Mouse (Mus musculus) lung, embryonic 16.5 days (tissue): ENCODE results near the gene Rbfox2. TPM values are rescaled to one million over a fixed set of nuclear protein-coding genes. Genes with fewer than 3 reads are reported as not detected.

Experiments
- ATAC-seq: fragments of 200-750 bp; cut with Nextera tagmentation; 2 replicates; pipeline ENCODE4 v1.8.0; 2017; ENCODE audit warnings: low read depth, mild to moderate bottlenecking, moderate library complexity
- H3K27ac ChIP-seq: fragments of 300-500 bp; sonication (generic); 2 replicates; pipeline ENCODE4 v1.5.1; 2014; ENCODE audit warnings: mild to moderate bottlenecking, control low read depth, low read length
- H3K27me3 ChIP-seq: fragments of 300-500 bp; sonication (generic); 2 replicates; pipeline ENCODE4 v1.6.1; 2014; ENCODE audit warnings: low read depth, low read length, mixed read lengths; ENCODE audit not compliant: control insufficient read depth, insufficient read depth
- H3K36me3 ChIP-seq: fragments of 300-500 bp; sonication (generic); 2 replicates; pipeline ENCODE4 v1.6.1; 2014; ENCODE audit warnings: low read length; ENCODE audit not compliant: control insufficient read depth, insufficient read depth
- H3K4me1 ChIP-seq: fragments of 300-500 bp; sonication (generic); replicated peaks from 2 replicates; pipeline ENCODE4 v1.6.1; 2014; ENCODE audit warnings: low read length, mixed read lengths; ENCODE audit not compliant: control insufficient read depth, insufficient read depth
- H3K4me2 ChIP-seq: fragments of 300-500 bp; sonication (generic); 2 replicates; pipeline ENCODE4 v1.6.1; 2014; ENCODE audit warnings: low read depth, low read length, control low read depth
- H3K4me3 ChIP-seq: fragments of 300-500 bp; sonication (generic); 2 replicates; pipeline ENCODE4 v1.5.1; 2014; ENCODE audit warnings: mild to moderate bottlenecking, low read length, control low read depth
- H3K9ac ChIP-seq: fragments of 300-500 bp; sonication (generic); 2 replicates; pipeline ENCODE4 v1.6.1; 2014; ENCODE audit warnings: low read length, control low read depth
- H3K9me3 ChIP-seq: fragments of 300-500 bp; sonication (generic); 2 replicates; pipeline ENCODE4 v1.6.1; 2016; ENCODE audit warnings: low read length; ENCODE audit not compliant: control insufficient read depth
- WGBS: fragments of 180-500 bp; shearing (Covaris S2); extraction: QIAGEN DNeasy Blood & Tissue Kit; methylation state at CpG from one replicate; pipeline ENCODE4 v1.1.7; 2014; 5-methylcytosine and 5-hydroxymethylcytosine counted together
- polyA plus RNA-seq: library from polyadenylated mRNA; unstranded; fragments of >200 nt; fragmentation: Nextera tagmentation; extraction: Ambion mirVana; gene quantifications from 2 replicates; pipeline ENCODE4 v1.2.1, GENCODE M21; 2015

The Rbfox2 gene
- polyA plus RNA-seq, 1 experiment from 2014 or later, result 41.9 TPM

DNA sequence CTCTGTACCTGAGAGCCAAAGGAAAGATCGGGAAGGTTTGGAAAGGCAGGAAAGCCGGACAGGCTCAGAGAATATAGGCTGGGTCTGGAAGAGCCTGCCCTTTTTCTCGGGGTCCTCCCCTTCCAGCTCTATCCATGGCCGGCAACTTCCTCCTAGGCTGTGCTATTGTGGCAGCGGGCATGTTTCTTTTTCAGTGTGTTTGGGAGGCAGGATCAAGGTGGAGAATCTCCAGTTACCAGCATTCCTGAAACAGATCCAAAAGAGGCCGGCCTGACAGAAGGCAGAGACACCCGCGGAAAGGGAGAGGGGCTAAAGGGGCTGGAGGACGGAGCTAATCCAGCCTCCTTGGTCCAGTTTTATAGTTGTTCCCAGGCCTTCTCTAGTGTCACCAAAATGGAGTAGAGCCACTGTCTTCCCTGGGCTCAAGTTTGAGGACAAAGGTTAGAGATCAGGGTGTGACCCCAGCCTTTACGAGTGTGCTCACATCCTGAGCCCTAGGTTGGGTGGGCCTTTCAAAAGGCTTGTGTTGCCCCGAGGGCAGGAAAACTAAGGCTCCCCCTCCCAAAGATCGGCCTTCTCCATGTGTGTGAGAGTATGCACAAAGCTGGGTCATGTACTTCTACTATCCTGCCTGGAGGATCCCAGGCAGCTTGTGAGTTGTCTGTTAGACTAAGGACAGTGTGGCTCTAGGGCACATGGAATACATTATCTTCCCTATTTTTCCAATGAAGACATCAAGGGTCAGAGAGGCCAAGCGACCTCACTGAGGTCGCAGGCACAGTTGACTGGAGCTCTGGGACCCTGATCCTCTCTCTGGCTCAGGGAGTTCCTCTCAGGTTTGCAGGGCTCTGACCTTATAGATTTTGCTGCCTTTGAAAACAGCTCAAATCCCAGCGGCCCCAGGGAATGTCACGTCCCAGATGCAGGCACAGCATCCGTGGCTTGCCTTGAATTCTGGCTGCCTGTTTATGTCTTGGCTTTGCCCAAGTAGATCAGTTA is 37.6 kb upstream of the Rbfox2 start:
- H3K4me2 ChIP-seq, result peak overlapping the region; percentile 66
- H3K4me3 ChIP-seq, result peak overlapping the region; percentile 35; the same call in 1 of the 2 replicates
- H3K36me3 ChIP-seq, result no peaks in the 10 kb centered on the region
- ATAC-seq, result peak; percentile 50; the same call in 1 of the 2 replicates
- WGBS, result 30% methylated on average over 17 of the region's 17 CpGs
- peak overlapping the region; percentile 89 for H3K27ac ChIP-seq
- peaks cover 16% of the 10 kb centered on the region for H3K4me1 ChIP-seq
- H3K9me3 ChIP-seq, result no peaks in the 10 kb centered on the region
- no peaks in the 10 kb centered on the region for H3K27me3 ChIP-seq
- H3K9ac ChIP-seq, result peak overlapping the region; percentile 53

GRCm38 (mm10) chr15:77343527-77344091 is 36.8 kb upstream of the Rbfox2 start:
- Histone ChIP-seq H3K4me1 (peaks cover 16% of the 10 kb centered on the region), H3K27ac (peak overlapping the region; percentile 89), H3K27me3 (no peaks in the 10 kb centered on the region), H3K36me3 (no peaks in the 10 kb centered on the region), H3K4me2 (peak overlapping the region; percentile 66), H3K9ac (peak overlapping the region; percentile 53), H3K9me3 (no peaks in the 10 kb centered on the region), H3K4me3 (peak overlapping the region; percentile 35)
- peak; percentile 92 for ATAC-seq
- whole genome bisulfite sequencing, result 1% methylated on average over 12 of the region's 13 CpGs

- H3K9me3 ChIP-seq, result no peaks in the 10 kb centered on the region
- ATAC-seq, result peak; percentile 69
- peak overlapping the region; percentile 35 for H3K4me3 ChIP-seq
- no peaks in the 10 kb centered on the region for H3K27me3 ChIP-seq
- peaks cover 16% of the 10 kb centered on the region for H3K4me1 ChIP-seq
- H3K9ac ChIP-seq, result peak overlapping the region; percentile 53
- H3K36me3 ChIP-seq, result no peaks in the 10 kb centered on the region
- WGBS, result 22% methylated on average over 18 of the region's 18 CpGs
- H3K27ac ChIP-seq, result peak overlapping the region; percentile 89
- H3K4me2 ChIP-seq, result peak overlapping the region; percentile 66
These were observed 36.2 kb upstream of the Rbfox2 start for GRCm38 (mm10) chr15:77342962-77343526.

GRCm38 (mm10) chr15:77342005-77342404 is 35.2 kb upstream of the Rbfox2 start:
- Histone ChIP-seq H3K9ac (no peak overlapping the region), H3K9me3 (no peaks in the 10 kb centered on the region), H3K27me3 (no peaks in the 10 kb centered on the region), H3K36me3 (no peaks in the 10 kb centered on the region), H3K4me3 (no peak overlapping the region), H3K4me2 (no peak overlapping the region), H3K27ac (no peak overlapping the region), H3K4me1 (peaks cover 17% of the 10 kb centered on the region)
- WGBS, result 89% methylated on average over 6 of the region's 6 CpGs
- ATAC-seq, result no peak

GRCm38 (mm10) chr15:77340581-77340980 is 33.8 kb upstream of the Rbfox2 start:
- H3K4me2 ChIP-seq, result no peak overlapping the region
- H3K4me3 ChIP-seq, result no peak overlapping the region
- H3K9me3 ChIP-seq, result no peaks in the 10 kb centered on the region
- H3K9ac ChIP-seq, result no peak overlapping the region
- no peak overlapping the region for H3K27ac ChIP-seq
- ATAC-seq, result no peak
- H3K36me3 ChIP-seq, result no peaks in the 10 kb centered on the region
- peaks cover 26% of the 10 kb centered on the region for H3K4me1 ChIP-seq
- no peaks in the 10 kb centered on the region for H3K27me3 ChIP-seq

GRCm38 (mm10) chr15:77338924-77339429 is 32.2 kb upstream of the Rbfox2 start:
- 35% methylated on average over 8 of the region's 8 CpGs for WGBS
- Histone ChIP-seq H3K36me3 (no peaks in the 10 kb centered on the region), H3K4me2 (no peak overlapping the region), H3K4me1 (peaks cover 21% of the 10 kb centered on the region), H3K27ac (no peak overlapping the region), H3K4me3 (no peak overlapping the region), H3K9me3 (no peaks in the 10 kb centered on the region), H3K27me3 (no peaks in the 10 kb centered on the region), H3K9ac (no peak overlapping the region)
- ATAC-seq, result no peak

GRCm38 (mm10) chr15:77338451-77338850 is 31.6 kb upstream of the Rbfox2 start:
- ATAC-seq, result no peak
- H3K27me3 ChIP-seq, result no peaks in the 10 kb centered on the region
- H3K9ac ChIP-seq, result no peak overlapping the region
- no peak overlapping the region for H3K4me2 ChIP-seq
- H3K9me3 ChIP-seq, result no peaks in the 10 kb centered on the region
- H3K36me3 ChIP-seq, result no peaks in the 10 kb centered on the region
- H3K27ac ChIP-seq, result no peak overlapping the region
- 57% methylated on average over 7 of the region's 7 CpGs for WGBS
- peaks cover 15% of the 10 kb centered on the region for H3K4me1 ChIP-seq
- no peak overlapping the region for H3K4me3 ChIP-seq

DNA sequence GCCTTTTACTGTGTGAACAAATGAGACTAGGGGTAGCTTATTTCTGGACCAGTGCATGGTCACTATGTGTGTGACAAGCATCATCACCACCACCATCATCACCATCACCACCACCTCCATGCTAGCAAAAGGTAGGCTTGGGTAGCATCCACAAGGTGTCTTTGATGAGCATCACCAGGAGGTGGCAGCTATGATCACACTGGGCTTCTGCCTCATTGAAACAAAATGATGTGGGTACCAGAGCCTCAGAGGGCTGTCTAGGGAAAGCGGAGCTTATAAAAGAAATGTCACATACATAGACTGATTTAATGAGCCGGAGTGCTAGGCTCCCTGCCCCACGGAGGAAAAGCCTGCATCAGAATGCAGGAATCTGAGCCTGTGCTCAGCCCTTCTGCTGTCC is 31.1 kb upstream of the Rbfox2 start:
- Histone ChIP-seq H3K4me1 (peaks cover 11% of the 10 kb centered on the region), H3K36me3 (no peaks in the 10 kb centered on the region), H3K9me3 (no peaks in the 10 kb centered on the region), H3K27ac (no peak overlapping the region), H3K4me3 (no peak overlapping the region), H3K9ac (no peak overlapping the region), H3K4me2 (no peak overlapping the region), H3K27me3 (no peaks in the 10 kb centered on the region)
- WGBS, result 65% methylated on average over 3 of the region's 3 CpGs
- ATAC-seq, result no peak

- H3K27me3 ChIP-seq, result no peaks in the 10 kb centered on the region
- peak overlapping the region; percentile 41; the same call in 1 of the 2 replicates for H3K27ac ChIP-seq
- H3K36me3 ChIP-seq, result no peaks in the 10 kb centered on the region
- H3K4me3 ChIP-seq, result peak overlapping the region; percentile 43
- H3K4me2 ChIP-seq, result peak overlapping the region; percentile 59
- peak overlapping the region; percentile 57 for H3K9ac ChIP-seq
- peak; percentile 16 for ATAC-seq
- 44% methylated on average over 9 of the region's 9 CpGs for WGBS
- peaks cover 9% of the 10 kb centered on the region; the same call in 1 of the 2 replicates for H3K4me1 ChIP-seq
- H3K9me3 ChIP-seq, result no peaks in the 10 kb centered on the region
These were observed 30.2 kb upstream of the Rbfox2 start for GRCm38 (mm10) chr15:77336968-77337341.
